Mouse (Mus musculus) olfactory bulb, adult 2 months (tissue): ENCODE measurements around the gene Zer1. TPM values are rescaled to one million over a fixed set of nuclear protein-coding genes. Genes with fewer than 3 reads are reported as not detected.
A peak's percentile ranks its signal among the peaks of the same experiment; 100 is the strongest.

Experiments
- H3K27ac ChIP-seq: fragments of 200-500 bp; 2 replicates; pipeline ENCODE4 v1.5.1; 2012; ENCODE audit warnings: low read depth, low read length; ENCODE audit not compliant: insufficient read depth
- H3K4me1 ChIP-seq: fragments of 200-500 bp; 2 replicates; pipeline ENCODE4 v1.6.1; 2012; ENCODE audit warnings: low read length; ENCODE audit not compliant: control insufficient read depth, insufficient read depth
- H3K4me3 ChIP-seq: fragments of 200-500 bp; 2 replicates; pipeline ENCODE4 v1.5.1; 2012; ENCODE audit warnings: mild to moderate bottlenecking, low read depth, low read length, moderate library complexity; ENCODE audit not compliant: insufficient read depth
- CTCF ChIP-seq: fragments of 200-500 bp; IDR thresholded peaks from 2 replicates; pipeline ENCODE4 v1.5.1; 2012; ENCODE audit warnings: low read depth, mild to moderate bottlenecking, low read length, moderate library complexity; ENCODE audit not compliant: insufficient read depth
- POLR2A ChIP-seq: fragments of 200-500 bp; IDR thresholded peaks from 2 replicates; pipeline ENCODE4 v1.6.1; 2012; ENCODE audit warnings: mild to moderate bottlenecking, low read depth, low read length, moderate library complexity; ENCODE audit not compliant: insufficient read depth
- WGBS: fragments of 180-500 bp; shearing (Covaris S2); methylation state at CpG from one replicate; pipeline ENCODE4 v1.1.7; 2018; 5-methylcytosine and 5-hydroxymethylcytosine counted together
- polyA plus RNA-seq: library from polyadenylated mRNA; stranded (reverse); fragments of >200 nt; gene quantifications from 2 replicates; pipeline ENCODE4 v1.2.4, GENCODE M21; 2012; ENCODE audit warnings: low replicate concordance; ENCODE audit not compliant: missing spikeins, insufficient read depth, insufficient read length

The Zer1 gene
- polyA plus RNA-seq, 1 experiment: not detected

- peaks cover 3% of the 10 kb centered on the region; the same call in 1 of the 2 replicates for H3K4me1 ChIP-seq
- WGBS: under 1% methylated on average over 54 of the region's 54 CpGs
- H3K4me3 ChIP-seq: peak within 1 kb of the TSS; percentile 55
- H3K27ac ChIP-seq: peak within 1 kb of the TSS; percentile 99
- peak; percentile 46; the same call in 1 of the 2 replicates for TF ChIP-seq POLR2A
- TF ChIP-seq CTCF: no peak
These were observed 75.5 kb downstream of the Zer1 start, which contains the start of gene Wdr34 for GRCm38 (mm10) chr2:30048699-30049388. Wdr34 (minus strand) TSS chr2:30048881.

- no peak for TF ChIP-seq CTCF
- no peak for TF ChIP-seq POLR2A
- Histone ChIP-seq H3K27ac (no peak overlapping the region), H3K4me1 (peaks cover 3% of the 10 kb centered on the region; the same call in 1 of the 2 replicates), H3K4me3 (peak overlapping the region; percentile 55)
- 20% methylated on average over 11 of the region's 11 CpGs for WGBS
These were observed 76.3 kb downstream of the Zer1 start for GRCm38 (mm10) chr2:30048101-30048501.

Other genes with a start within 250 kb of the Zer1 start
- gene Odf2, start 235.4 kb downstream of the Zer1 start, polyA plus RNA-seq: 472 TPM in 1 of 2 replicates, not detected in the other
- gene Gle1, start 189.2 kb downstream of the Zer1 start, polyA plus RNA-seq: not detected in 2 replicates
- gene Sptan1, start 159.0 kb downstream of the Zer1 start, polyA plus RNA-seq: 496 and 868 TPM in 2 replicates
- not detected in 2 replicates for gene Wdr34, start 75.7 kb downstream of the Zer1 start, polyA plus RNA-seq
- gene Set, start 67.2 kb downstream of the Zer1 start, polyA plus RNA-seq: 163 TPM in 1 of 2 replicates, not detected in the other
- not detected in 2 replicates for gene Pkn3, start 46.9 kb downstream of the Zer1 start, polyA plus RNA-seq
- not detected in 2 replicates for gene Zdhhc12, start 30.9 kb downstream of the Zer1 start, polyA plus RNA-seq
- gene Tbc1d13, start 9.2 kb upstream of the Zer1 start, polyA plus RNA-seq: not detected in 2 replicates
- not detected in 2 replicates for gene Endog, start 46.9 kb upstream of the Zer1 start, polyA plus RNA-seq
- not detected in 2 replicates for gene Spout1, start 53.9 kb upstream of the Zer1 start, polyA plus RNA-seq
- gene Kyat1, start 81.3 kb upstream of the Zer1 start, polyA plus RNA-seq: not detected in 2 replicates
- not detected in 2 replicates for gene Lrrc8a, start 113.1 kb upstream of the Zer1 start, polyA plus RNA-seq
- gene Gm28035, start 116.0 kb upstream of the Zer1 start, polyA plus RNA-seq: not detected in 2 replicates
- gene Phyhd1, start 141.6 kb upstream of the Zer1 start, polyA plus RNA-seq: not detected in 2 replicates
- not detected in 2 replicates for gene Gm28038, start 156.5 kb upstream of the Zer1 start, polyA plus RNA-seq
- not detected in 2 replicates for gene Dolk, start 161.7 kb upstream of the Zer1 start, polyA plus RNA-seq
- gene Nup188, start 161.8 kb upstream of the Zer1 start, polyA plus RNA-seq: not detected in 2 replicates
- 562 TPM in 1 of 2 replicates, not detected in the other for gene Sh3glb2, start 234.8 kb upstream of the Zer1 start, polyA plus RNA-seq
- gene Miga2, start 239.6 kb upstream of the Zer1 start, polyA plus RNA-seq: not detected in 2 replicates